Mouse (Mus musculus): ENCODE measurements at regions not wholly inside any gene's neighbourhood (a gene's known extent, or its start where the extent isn't known, plus 50 kb on each side); places are given as distances from the start of the nearest gene placed in this dataset.

DNA sequence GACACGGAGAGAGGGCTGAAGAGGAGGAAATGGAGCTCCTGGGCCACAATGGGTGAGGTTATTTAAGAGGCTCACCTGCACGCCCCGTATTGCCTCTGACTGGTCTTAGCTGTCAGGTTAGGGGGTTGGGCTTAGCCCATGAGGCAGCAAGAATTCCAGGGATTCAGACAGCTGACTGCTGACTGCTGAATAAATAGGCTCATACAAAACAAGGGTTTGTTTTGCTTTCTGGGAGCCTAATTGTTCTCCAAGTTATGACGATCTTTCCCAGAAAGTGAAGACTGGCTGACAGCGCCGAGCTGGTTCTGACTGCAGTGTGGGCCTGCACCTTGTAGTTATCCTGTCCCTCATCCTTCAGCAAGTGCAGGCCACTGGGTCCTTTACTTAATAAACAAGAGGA is 370.1 kb upstream of the Ubash3b start:
- TF ChIP-seq CTCF (IDR thresholded peaks at IDR 0.05; ENCODE audit: borderline replicate concordance, insufficient read depth, low read length) = no peak
- TF ChIP-seq POLR2A (IDR thresholded peaks at IDR 0.05; ENCODE audit: low read depth, low read length) = no peak
- Histone ChIP-seq H3K4me1 (ENCODE audit: control insufficient read depth, insufficient read depth, low read length) (peaks cover 23% of the 10 kb centered on the region), H3K27ac (ENCODE audit: insufficient read depth, low read length) (no peak overlapping the region), H3K4me3 (ENCODE audit: insufficient read depth, low read length) (no peak overlapping the region)

DNA sequence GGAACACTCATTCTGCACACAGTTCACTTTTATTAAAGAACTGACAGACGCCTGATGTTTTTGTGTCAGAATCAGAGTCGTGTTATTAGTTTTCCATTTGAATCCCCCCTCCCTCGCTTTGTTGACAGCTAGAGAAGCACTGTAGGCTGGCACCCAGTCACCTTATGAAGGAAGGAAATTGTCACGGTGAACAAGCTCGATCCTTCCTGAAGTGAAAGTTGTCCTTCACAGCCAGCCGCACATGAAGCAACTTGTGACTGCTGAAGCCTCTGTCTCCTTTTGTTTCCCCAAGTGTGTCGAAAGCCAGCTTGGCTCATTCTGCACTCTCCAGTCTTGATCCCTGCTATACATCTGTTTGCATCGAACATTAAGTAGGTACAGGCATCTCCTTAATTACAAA is 364.6 kb upstream of the Ubash3b start:
- H3K27ac ChIP-seq (ENCODE audit: insufficient read depth, low read length) = peak overlapping the region; percentile 72
- H3K4me3 ChIP-seq (ENCODE audit: insufficient read depth, low read length) = no peak overlapping the region
- peaks cover 21% of the 10 kb centered on the region for H3K4me1 ChIP-seq (ENCODE audit: control insufficient read depth, insufficient read depth, low read length)
- TF ChIP-seq POLR2A (IDR thresholded peaks at IDR 0.05; ENCODE audit: low read depth, low read length) (no peak), CTCF (IDR thresholded peaks at IDR 0.05; ENCODE audit: borderline replicate concordance, insufficient read depth, low read length) (no peak)

DNA sequence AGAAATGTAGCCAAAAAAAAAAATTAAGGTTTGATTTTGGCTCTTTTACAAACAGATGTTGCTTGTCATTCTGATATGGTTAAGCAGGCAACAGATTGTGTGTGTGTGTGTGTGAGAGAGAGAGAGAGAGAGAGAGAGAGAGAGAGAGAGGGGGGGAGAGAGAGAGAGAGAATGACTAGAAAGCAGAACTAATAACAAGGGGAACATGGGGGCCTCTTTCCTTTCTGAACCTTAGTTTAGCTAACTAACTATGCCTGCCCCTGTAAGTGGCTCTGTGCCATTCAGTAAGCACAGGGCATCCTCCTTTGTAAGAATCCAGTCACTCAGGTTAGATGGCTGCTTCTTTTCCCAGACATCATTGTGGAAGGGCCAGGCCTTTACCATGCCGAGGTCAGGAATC is 364.0 kb upstream of the Ubash3b start:
- Histone ChIP-seq H3K4me3 (ENCODE audit: insufficient read depth, low read length) (no peak overlapping the region), H3K27ac (ENCODE audit: insufficient read depth, low read length) (peak overlapping the region; percentile 72), H3K4me1 (ENCODE audit: control insufficient read depth, insufficient read depth, low read length) (peaks cover 21% of the 10 kb centered on the region)
- TF ChIP-seq CTCF (IDR thresholded peaks at IDR 0.05; ENCODE audit: borderline replicate concordance, insufficient read depth, low read length) = no peak
- no peak for TF ChIP-seq POLR2A (IDR thresholded peaks at IDR 0.05; ENCODE audit: low read depth, low read length)

DNA sequence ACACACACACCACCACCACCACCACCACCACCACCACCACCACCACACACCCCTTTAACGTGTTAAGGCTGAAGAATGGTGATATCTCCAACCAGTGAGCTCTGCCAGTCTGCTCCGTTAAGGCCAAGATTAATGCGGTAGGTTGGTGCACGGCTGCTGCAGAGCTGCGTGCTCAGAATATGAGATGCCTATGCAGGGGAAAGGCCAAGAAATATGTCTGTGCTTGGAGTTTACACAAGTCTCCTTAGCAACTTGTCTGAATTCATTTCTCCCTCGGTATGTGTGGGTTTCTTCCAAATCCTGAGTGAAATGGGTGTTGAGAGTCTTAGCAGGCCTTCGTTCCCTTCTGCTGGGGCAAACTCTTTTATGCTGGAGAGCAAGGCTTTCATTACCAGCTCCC is 363.1 kb upstream of the Ubash3b start:
- Histone ChIP-seq H3K4me1 (ENCODE audit: control insufficient read depth, insufficient read depth, low read length) (peaks cover 21% of the 10 kb centered on the region), H3K27ac (ENCODE audit: insufficient read depth, low read length) (peak overlapping the region; percentile 77), H3K4me3 (ENCODE audit: insufficient read depth, low read length) (no peak overlapping the region)
- TF ChIP-seq POLR2A (IDR thresholded peaks at IDR 0.05; ENCODE audit: low read depth, low read length) = no peak
- TF ChIP-seq CTCF (IDR thresholded peaks at IDR 0.05; ENCODE audit: borderline replicate concordance, insufficient read depth, low read length) = no peak

DNA sequence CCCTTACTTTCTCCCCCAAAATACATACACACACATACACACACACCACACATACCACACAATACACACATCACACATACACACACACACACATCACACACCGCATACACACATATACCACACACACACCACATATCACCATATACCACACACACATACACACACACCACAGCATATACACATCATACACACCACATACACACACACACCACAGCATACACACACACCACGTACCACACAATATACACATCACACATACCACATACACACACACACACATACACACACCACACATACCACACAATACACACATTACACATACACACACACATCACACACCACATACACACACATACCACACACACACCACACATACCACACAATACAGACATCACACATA is 362.5 kb upstream of the Ubash3b start:
- Histone ChIP-seq H3K4me3 (ENCODE audit: insufficient read depth, low read length) (no peak overlapping the region), H3K4me1 (ENCODE audit: control insufficient read depth, insufficient read depth, low read length) (peaks cover 21% of the 10 kb centered on the region), H3K27ac (ENCODE audit: insufficient read depth, low read length) (peak overlapping the region; percentile 77)
- TF ChIP-seq POLR2A (IDR thresholded peaks at IDR 0.05; ENCODE audit: low read depth, low read length) = no peak; the same call in 1 of the 2 replicates
- TF ChIP-seq CTCF (IDR thresholded peaks at IDR 0.05; ENCODE audit: borderline replicate concordance, insufficient read depth, low read length) = no peak

DNA sequence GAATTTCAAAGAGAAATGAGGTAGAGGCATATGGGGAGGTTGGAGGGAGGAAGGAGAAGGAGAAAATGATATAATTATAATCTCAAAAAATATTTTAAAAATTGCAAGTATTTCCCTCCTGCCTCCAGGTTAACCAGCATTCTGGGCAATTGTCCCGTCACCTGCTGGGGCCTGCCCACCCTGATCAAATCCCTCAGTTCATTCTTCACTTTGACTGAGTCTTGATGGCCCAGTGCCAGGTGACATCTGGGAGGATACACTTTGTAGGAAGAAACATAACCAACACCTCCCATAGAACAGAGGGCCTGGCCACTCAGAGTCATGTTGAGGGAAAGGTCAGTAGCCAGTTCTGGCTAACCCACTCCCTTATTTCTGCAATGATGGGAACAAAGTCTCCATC is 360.8 kb upstream of the Ubash3b start:
- Histone ChIP-seq H3K27ac (ENCODE audit: insufficient read depth, low read length) (no peak overlapping the region), H3K4me1 (ENCODE audit: control insufficient read depth, insufficient read depth, low read length) (peaks cover 20% of the 10 kb centered on the region), H3K4me3 (ENCODE audit: insufficient read depth, low read length) (no peak overlapping the region)
- TF ChIP-seq CTCF (IDR thresholded peaks at IDR 0.05; ENCODE audit: borderline replicate concordance, insufficient read depth, low read length) = no peak
- no peak for TF ChIP-seq POLR2A (IDR thresholded peaks at IDR 0.05; ENCODE audit: low read depth, low read length)

DNA sequence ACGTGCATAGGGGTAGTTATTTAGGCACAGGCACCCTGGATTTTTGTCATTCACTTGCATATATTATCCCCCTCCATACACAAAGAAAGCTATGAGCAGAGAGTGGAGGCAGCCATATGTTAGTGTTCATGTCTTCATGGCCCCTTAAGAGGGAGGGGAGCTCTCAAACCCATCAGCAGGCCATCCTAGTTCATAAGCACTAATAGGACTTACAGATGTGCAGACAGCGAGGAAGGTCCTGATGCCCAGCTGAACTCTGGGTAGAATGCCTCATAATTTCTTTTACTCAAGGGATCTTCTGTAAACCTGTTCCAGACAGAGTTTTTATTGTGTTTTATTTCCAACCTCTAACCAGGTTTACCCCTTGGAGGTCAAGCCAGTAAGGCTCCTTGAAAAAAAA is 356.3 kb upstream of the Ubash3b start:
- Histone ChIP-seq H3K4me1 (ENCODE audit: control insufficient read depth, insufficient read depth, low read length) (peaks cover 19% of the 10 kb centered on the region), H3K4me3 (ENCODE audit: insufficient read depth, low read length) (no peak overlapping the region), H3K27ac (ENCODE audit: insufficient read depth, low read length) (peak overlapping the region; percentile 95; the same call in 1 of the 2 replicates)

DNA sequence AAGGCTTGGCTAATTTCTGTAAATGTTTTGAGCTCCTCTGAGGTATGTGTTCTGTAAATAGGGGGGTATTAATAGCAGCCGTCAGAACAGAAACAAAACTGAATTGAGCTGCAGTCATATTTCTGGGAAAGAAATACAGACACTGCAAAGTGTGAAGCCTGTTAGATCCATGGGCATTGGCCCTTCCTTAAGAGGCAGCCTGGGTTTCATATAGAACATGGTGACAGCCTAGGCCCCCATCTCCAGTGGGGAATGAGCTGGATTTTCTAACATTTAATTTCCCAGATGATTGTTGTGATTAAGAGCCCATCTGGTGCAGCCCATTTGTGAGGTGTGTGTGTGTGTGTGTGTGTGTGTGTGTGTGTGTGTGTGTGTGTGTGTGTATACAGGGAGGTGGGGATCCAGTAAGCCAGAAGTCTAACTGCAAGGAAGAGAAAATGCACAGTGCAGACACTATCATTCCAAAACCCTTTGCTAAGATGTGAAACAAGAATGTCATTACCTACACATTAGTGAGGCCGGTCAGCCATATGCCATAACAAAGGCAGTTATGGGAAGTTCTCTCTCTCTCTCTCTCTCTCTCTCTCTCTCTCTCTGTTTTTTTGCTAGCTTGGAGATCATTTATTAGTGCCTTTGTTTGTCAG is 355.7 kb upstream of the Ubash3b start:
- TF ChIP-seq POLR2A (IDR thresholded peaks at IDR 0.05; ENCODE audit: low read depth, low read length) (no peak), CTCF (IDR thresholded peaks at IDR 0.05; ENCODE audit: borderline replicate concordance, insufficient read depth, low read length) (no peak)
- Histone ChIP-seq H3K4me3 (ENCODE audit: insufficient read depth, low read length) (no peak overlapping the region), H3K27ac (ENCODE audit: insufficient read depth, low read length) (peak overlapping the region; percentile 95), H3K4me1 (ENCODE audit: control insufficient read depth, insufficient read depth, low read length) (peaks cover 19% of the 10 kb centered on the region)

More for the DNA sequence above, 356.3 kb upstream of the Ubash3b start:
- TF ChIP-seq POLR2A (IDR thresholded peaks at IDR 0.05; ENCODE audit: low read depth, low read length) = no peak
- no peak for TF ChIP-seq CTCF (IDR thresholded peaks at IDR 0.05; ENCODE audit: borderline replicate concordance, insufficient read depth, low read length)

DNA sequence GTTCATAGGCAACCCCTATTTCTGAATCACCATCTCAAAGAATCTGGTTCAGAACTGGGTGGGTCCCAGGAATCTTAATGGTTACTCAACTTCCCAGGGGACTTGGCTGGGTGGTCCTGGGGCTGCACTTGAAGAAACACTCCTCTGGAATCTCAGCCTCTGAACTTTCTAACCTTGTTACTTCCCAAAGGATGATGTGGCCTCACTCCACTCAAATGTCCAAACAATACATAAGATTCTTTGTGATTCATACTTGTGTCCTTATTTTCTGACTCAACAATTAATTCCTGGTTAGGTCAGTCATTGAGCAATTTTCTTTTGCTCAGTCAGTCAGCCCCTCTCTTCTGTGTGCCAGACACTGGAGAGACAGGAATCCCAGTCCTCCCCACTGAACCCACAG is 353.7 kb upstream of the Ubash3b start:
- H3K4me3 ChIP-seq (ENCODE audit: insufficient read depth, low read length) = no peak overlapping the region
- peaks cover 23% of the 10 kb centered on the region for H3K4me1 ChIP-seq (ENCODE audit: control insufficient read depth, insufficient read depth, low read length)
- TF ChIP-seq POLR2A (IDR thresholded peaks at IDR 0.05; ENCODE audit: low read depth, low read length) (no peak), CTCF (IDR thresholded peaks at IDR 0.05; ENCODE audit: borderline replicate concordance, insufficient read depth, low read length) (no peak)
- H3K27ac ChIP-seq (ENCODE audit: insufficient read depth, low read length) = peak overlapping the region; percentile 94

DNA sequence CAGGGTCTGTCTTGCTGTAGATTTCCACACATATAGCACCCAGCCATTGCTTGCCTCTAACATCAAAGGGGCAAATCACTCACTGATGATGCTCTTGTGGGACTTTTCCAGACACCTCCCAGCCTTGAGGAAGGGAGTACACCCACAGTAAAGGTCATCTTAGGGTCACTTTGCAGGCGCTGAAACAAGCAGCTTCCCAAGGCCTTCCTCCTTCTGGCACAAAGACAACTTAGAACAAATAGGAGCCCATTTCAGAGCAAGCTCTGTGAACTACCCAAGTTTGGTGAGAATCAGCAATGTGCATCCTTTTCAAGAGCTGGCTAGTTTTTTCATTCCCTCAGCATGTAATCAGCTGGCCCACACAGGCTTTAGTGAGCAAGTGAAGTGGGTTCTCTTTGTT is 352.2 kb upstream of the Ubash3b start:
- no peak overlapping the region for H3K4me3 ChIP-seq (ENCODE audit: insufficient read depth, low read length)
- H3K4me1 ChIP-seq (ENCODE audit: control insufficient read depth, insufficient read depth, low read length) = peaks cover 26% of the 10 kb centered on the region
- TF ChIP-seq POLR2A (IDR thresholded peaks at IDR 0.05; ENCODE audit: low read depth, low read length) = no peak
- no peak for TF ChIP-seq CTCF (IDR thresholded peaks at IDR 0.05; ENCODE audit: borderline replicate concordance, insufficient read depth, low read length)
- H3K27ac ChIP-seq (ENCODE audit: insufficient read depth, low read length) = peak overlapping the region; percentile 80
